Mouse (Mus musculus) hindbrain, embryonic 14.5 days (tissue): ENCODE data around the gene Gm10670. TPM values are rescaled to one million over a fixed set of nuclear protein-coding genes. Genes with fewer than 3 reads are reported as not detected.
"Not testable (repeated sequence)": the region's sequence is repeated elsewhere in the genome, so short reads cannot be mapped to it uniquely, and the experiment has no call there.

Experiments used
- ATAC-seq: fragments of 200-750 bp; cut with Nextera tagmentation; 2 replicates; pipeline ENCODE4 v1.8.0; 2017; ENCODE audit warnings: moderate number of reproducible peaks, mild to moderate bottlenecking, moderate TSS enrichment, moderate library complexity; ENCODE audit not compliant: low FRiP score
- DNase-seq: peaks from one replicate; pipeline ENCODE4 v3.0.0-alpha.2; 2015; ENCODE audit warnings: low spot score
- H3K27ac ChIP-seq: fragments of 300-500 bp; sonication (generic); 2 replicates; pipeline ENCODE4 v1.5.1; 2014; ENCODE audit warnings: mild to moderate bottlenecking, moderate library complexity
- H3K27me3 ChIP-seq: fragments of 300-500 bp; sonication (generic); 2 replicates; pipeline ENCODE4 v1.6.1; 2014; ENCODE audit warnings: mild to moderate bottlenecking, low read length, mixed read lengths; ENCODE audit not compliant: control insufficient read depth, insufficient read depth
- H3K36me3 ChIP-seq: fragments of 300-500 bp; sonication (generic); replicated peaks from 2 replicates; pipeline ENCODE4 v1.6.1; 2014; ENCODE audit not compliant: control insufficient read depth, insufficient read depth
- H3K4me1 ChIP-seq: fragments of 300-500 bp; sonication (generic); replicated peaks from 2 replicates; pipeline ENCODE4 v1.6.1; 2014; ENCODE audit warnings: antibody characterized with exemption, low read length, mixed read lengths; ENCODE audit not compliant: control insufficient read depth, insufficient read depth
- H3K4me2 ChIP-seq: fragments of 300-500 bp; sonication (generic); replicated peaks from 2 replicates; pipeline ENCODE4 v1.6.1; 2014; ENCODE audit warnings: mild to moderate bottlenecking, moderate library complexity
- H3K4me3 ChIP-seq: fragments of 300-500 bp; sonication (generic); replicated peaks from 2 replicates; pipeline ENCODE4 v1.5.1; 2014; ENCODE audit warnings: mild to moderate bottlenecking, low read length
- H3K9ac ChIP-seq: fragments of 300-500 bp; sonication (generic); 2 replicates; pipeline ENCODE4 v1.6.1; 2014
- H3K9me3 ChIP-seq: fragments of 300-500 bp; sonication (generic); 2 replicates; pipeline ENCODE4 v1.6.1; 2016; ENCODE audit warnings: low read length; ENCODE audit not compliant: control insufficient read depth
- WGBS: fragments of 180-500 bp; shearing (Covaris S2); extraction: QIAGEN DNeasy Blood & Tissue Kit; methylation state at CpG from one replicate; pipeline ENCODE4 v1.1.7; 2014; 5-methylcytosine and 5-hydroxymethylcytosine counted together
- polyA plus RNA-seq: library from polyadenylated mRNA; unstranded; fragments of >200 nt; fragmentation: Nextera tagmentation; extraction: Ambion mirVana; gene quantifications from 2 replicates; pipeline ENCODE4 v1.2.1, GENCODE M21; 2014

Gene Gm10670
- not detected in 2 replicates for polyA plus RNA-seq

GRCm38 (mm10) chr7:20474825-20475224 lies at the start of gene Gm10670:
TSS of gene Gm10670 (minus strand) at chr7:20474925.
- H3K27me3 ChIP-seq, H3K4me1 ChIP-seq, H3K4me2 ChIP-seq, H3K36me3 ChIP-seq, ATAC-seq, H3K27ac ChIP-seq, H3K4me3 ChIP-seq, H3K9ac ChIP-seq, DNase-seq, H3K9me3 ChIP-seq: not testable (repeated sequence)
- WGBS: no CpG with 5 or more reads among the region's 5 CpGs

DNA sequence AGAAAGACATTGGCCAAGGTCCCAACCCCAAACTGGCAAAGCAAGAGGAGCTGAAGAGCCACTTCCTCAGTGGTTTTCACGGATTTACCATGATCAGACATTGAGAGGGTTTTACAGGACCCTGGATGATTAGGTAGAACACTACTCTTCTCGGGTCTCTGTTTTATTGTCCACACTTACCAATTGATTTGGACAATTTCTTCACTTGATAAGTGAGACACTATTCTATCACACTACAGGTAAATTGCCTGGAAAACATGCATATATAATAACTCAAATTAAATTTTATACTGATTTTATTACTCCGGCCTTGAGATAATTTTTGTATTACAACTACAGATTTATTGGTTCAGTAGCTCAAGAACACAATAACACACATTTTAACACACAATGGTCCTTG lies 35.7 kb upstream of the Gm10670 start, which contains the start of gene Vmn1r103:
Gene Vmn1r103, minus strand, starts transcription at position 101 of the 400 bp plus-strand sequence.
- not testable (repeated sequence) for H3K4me2 ChIP-seq, H3K27ac ChIP-seq, DNase-seq, H3K4me3 ChIP-seq, H3K9ac ChIP-seq, H3K4me1 ChIP-seq, H3K36me3 ChIP-seq, ATAC-seq, H3K9me3 ChIP-seq, H3K27me3 ChIP-seq
- WGBS: no CpG with 5 or more reads among the region's 3 CpGs

DNA sequence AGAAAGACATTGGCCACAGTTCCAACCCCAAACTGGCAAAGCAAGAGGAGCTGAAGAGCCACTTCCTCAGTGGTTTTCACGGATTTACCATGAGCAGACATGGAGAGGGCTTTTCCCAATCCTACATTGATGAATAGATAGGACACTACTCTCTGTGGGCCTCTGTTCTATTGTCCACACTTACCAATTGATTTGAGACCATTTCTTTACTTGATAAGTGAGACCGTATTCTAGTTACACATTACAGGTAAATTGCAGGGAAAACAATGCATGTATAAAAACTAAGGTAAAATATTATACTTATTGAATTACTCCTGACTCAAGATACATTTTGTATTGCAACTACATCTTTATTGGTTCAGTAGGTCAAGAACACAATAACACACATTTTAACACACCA lies 32.2 kb downstream of the Gm10670 start, which contains the start of gene Vmn1r101:
Gene Vmn1r101, minus strand, starts transcription at position 101 of the 400 bp plus-strand sequence.
- not testable (repeated sequence) for H3K4me2 ChIP-seq, DNase-seq, H3K27ac ChIP-seq, H3K27me3 ChIP-seq, H3K4me1 ChIP-seq, H3K9ac ChIP-seq, ATAC-seq, H3K36me3 ChIP-seq, H3K9me3 ChIP-seq, H3K4me3 ChIP-seq
- no CpG with 5 or more reads among the region's 2 CpGs for WGBS

Other genes starting within 250 kb of the Gm10670 start
- not detected in 2 replicates for gene Gm4498, start 241.1 kb downstream of the Gm10670 start, polyA plus RNA-seq
- not detected in 2 replicates for gene Gm5890, start 212.1 kb downstream of the Gm10670 start, polyA plus RNA-seq
- gene Gm4133, start 140.9 kb downstream of the Gm10670 start, polyA plus RNA-seq: not detected in 2 replicates
- gene Gm5728, start 99.5 kb downstream of the Gm10670 start, polyA plus RNA-seq: not detected in 2 replicates
- gene Vmn1r100, start 57.0 kb downstream of the Gm10670 start, polyA plus RNA-seq: not detected in 2 replicates
- gene Vmn1r101, start 32.3 kb downstream of the Gm10670 start, polyA plus RNA-seq: not detected in 2 replicates
- not detected in 2 replicates for gene Vmn1r103, start 35.6 kb upstream of the Gm10670 start, polyA plus RNA-seq
- gene Vmn1r104, start 58.9 kb upstream of the Gm10670 start, polyA plus RNA-seq: not detected in 2 replicates
- not detected in 2 replicates for gene Gm5726, start 70.8 kb upstream of the Gm10670 start, polyA plus RNA-seq
- not detected in 2 replicates for gene Gm4141, start 101.3 kb upstream of the Gm10670 start, polyA plus RNA-seq
- gene Gm4513, start 124.1 kb upstream of the Gm10670 start, polyA plus RNA-seq: not detected in 2 replicates
- not detected in 2 replicates for gene Vmn1r107, start 194.0 kb upstream of the Gm10670 start, polyA plus RNA-seq
- gene Vmn1r111, start 228.3 kb upstream of the Gm10670 start, polyA plus RNA-seq: not detected in 2 replicates